Mouse (Mus musculus): Measurements from ENCODE around the gene Magea5. TPM values are rescaled to one million over a fixed set of nuclear protein-coding genes. Genes with fewer than 3 reads are reported as not detected.
"Not testable (repeated sequence)": the region's sequence is repeated elsewhere in the genome, so short reads cannot be mapped to it uniquely, and the experiment has no call there.

Magea5 gene
- polyA plus RNA-seq (2017; shearing (Covaris generic)) = not detected

- not testable (repeated sequence) for ATAC-seq
Observed at GRCm38 (mm10) chrX:155063045-155063444, at the start of gene Magea5. Gene Magea5 (minus strand): TSS chrX:155063145.

DNA sequence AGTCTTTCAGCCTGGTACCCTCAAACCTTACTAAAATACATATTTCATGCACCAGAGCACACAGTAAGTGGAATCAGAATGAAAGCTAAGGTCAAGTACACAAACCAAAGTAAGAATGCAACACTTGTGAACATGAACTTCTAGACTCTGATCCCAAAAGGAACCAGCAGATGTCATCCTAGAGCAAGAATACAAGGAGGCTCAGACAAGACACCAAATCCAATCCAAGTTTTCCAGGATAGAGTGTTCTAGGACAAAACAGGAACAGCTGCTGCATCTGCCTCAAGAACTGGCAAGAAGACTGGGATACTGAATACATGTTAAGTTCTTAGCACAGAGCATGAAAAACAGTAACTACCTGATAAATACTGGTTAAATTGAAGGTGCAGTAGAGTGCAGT lies 35.1 kb upstream of the Magea5 start:
- ATAC-seq = no peak

- not testable (repeated sequence) for ATAC-seq
Observed at GRCm38 (mm10) chrX:155093566-155093965, 30.6 kb upstream of the Magea5 start, which contains the start of gene Magea2. Gene Magea2 (minus strand): TSS chrX:155093666.

- not testable (repeated sequence) for ATAC-seq
Observed at GRCm38 (mm10) chrX:155089693-155090092, 26.7 kb upstream of the Magea5 start, which contains the start of gene Magea1. Gene Magea1 (minus strand): TSS chrX:155089793.

Other genes with a start within 250 kb of the Magea5 start
- not detected for gene Cldn34b1, start 172.9 kb downstream of the Magea5 start, polyA plus RNA-seq (2017; shearing (Covaris generic))
- gene Magea6, start 127.2 kb downstream of the Magea5 start, polyA plus RNA-seq (2017; shearing (Covaris generic)) = not detected
- not detected for gene Magea3, start 113.6 kb downstream of the Magea5 start, polyA plus RNA-seq (2017; shearing (Covaris generic))
- not detected for gene Magea8, start 67.3 kb downstream of the Magea5 start, polyA plus RNA-seq (2017; shearing (Covaris generic))
- gene Magea1, start 26.6 kb upstream of the Magea5 start, polyA plus RNA-seq (2017; shearing (Covaris generic)) = not detected
- not detected for gene Magea2, start 30.5 kb upstream of the Magea5 start, polyA plus RNA-seq (2017; shearing (Covaris generic))
- gene Cldn34b2, start 65.3 kb upstream of the Magea5 start, polyA plus RNA-seq (2017; shearing (Covaris generic)) = not detected
- 100 to 1,000 TPM; 467 to 490 TPM for gene Sat1, start 153.3 kb upstream of the Magea5 start, polyA plus RNA-seq (2017; shearing (Covaris generic))
- 100 to 1,000 TPM; 113 to 123 TPM for gene Acot9, start 199.3 kb upstream of the Magea5 start, polyA plus RNA-seq (2017; shearing (Covaris generic))

Measured in activated CD4-positive, CD25-positive, alpha-beta regulatory T cell, adult 4 months (primary cell).